Mouse (Mus musculus) brain, embryonic 18.5 days (tissue): ENCODE results near the gene Vcl.

ENCODE experiments used
- DNase-seq: peaks from one replicate; pipeline ENCODE4 v3.0.0-alpha.2; 2012; ENCODE audit warnings: low read depth, low spot score

Vcl gene

GRCm38 (mm10) chr14:21013800-21014334 is 84.7 kb downstream of the Vcl start:
- no peak for DNase-seq

- no peak for DNase-seq
Measured at GRCm38 (mm10) chr14:21017871-21018270, 88.7 kb downstream of the Vcl start.

- peak; percentile 46 for DNase-seq
Measured at GRCm38 (mm10) chr14:21018977-21019376, 89.8 kb downstream of the Vcl start.

- DNase-seq: no peak
Measured at GRCm38 (mm10) chr14:21020435-21020834, 91.2 kb downstream of the Vcl start.

- DNase-seq: no peak
Measured at GRCm38 (mm10) chr14:21027542-21027941, 98.3 kb downstream of the Vcl start.

- DNase-seq: no peak
Measured at GRCm38 (mm10) chr14:21029025-21029659, 99.9 kb downstream of the Vcl start.

- no peak for DNase-seq
Measured at GRCm38 (mm10) chr14:21031783-21032511, 102.7 kb downstream of the Vcl start.

- DNase-seq: no peak
Measured at GRCm38 (mm10) chr14:21034271-21034670, 105.1 kb downstream of the Vcl start.

GRCm38 (mm10) chr14:21034791-21035190 is 105.6 kb downstream of the Vcl start:
- DNase-seq: no peak

- no peak for DNase-seq
Measured at GRCm38 (mm10) chr14:21039077-21039476, 109.9 kb downstream of the Vcl start.

GRCm38 (mm10) chr14:21039623-21040022 is 110.4 kb downstream of the Vcl start:
- DNase-seq: no peak

- no peak for DNase-seq
Measured at GRCm38 (mm10) chr14:21047840-21048239, 118.6 kb downstream of the Vcl start.

- no peak for DNase-seq
Measured at GRCm38 (mm10) chr14:21048879-21049278, 119.7 kb downstream of the Vcl start.

- DNase-seq: no peak
Measured at GRCm38 (mm10) chr14:21050734-21051133, 121.5 kb downstream of the Vcl start.

GRCm38 (mm10) chr14:21051380-21052111 is 122.3 kb downstream of the Vcl start:
- DNase-seq: no peak

GRCm38 (mm10) chr14:21052112-21052780 is 123.0 kb downstream of the Vcl start, which contains the start of the genes Ap3m1 and Adk:
Gene Ap3m1, minus strand, starts transcription at chr14:21052508.
Gene Adk, plus strand, starts transcription at chr14:21052574.
- peak; percentile 92 for DNase-seq

GRCm38 (mm10) chr14:21052781-21053130 is 123.6 kb downstream of the Vcl start:
- no peak for DNase-seq

- DNase-seq: no peak
Measured at GRCm38 (mm10) chr14:21053151-21053550, 124.0 kb downstream of the Vcl start.

- no peak for DNase-seq
Measured at GRCm38 (mm10) chr14:21053586-21053985, 124.4 kb downstream of the Vcl start.

GRCm38 (mm10) chr14:21058972-21059371 is 129.8 kb downstream of the Vcl start:
- DNase-seq: no peak

- DNase-seq: no peak
Measured at GRCm38 (mm10) chr14:21062766-21063513, 133.7 kb downstream of the Vcl start.
